Mouse (Mus musculus) kidney, adult 11 months (tissue): ENCODE results near the gene Rlim.
A peak's percentile ranks its signal among the peaks of the same experiment; 100 is the strongest.

ENCODE experiments used
- DNase-seq: peaks from one replicate; pipeline ENCODE4 v3.0.0; 2022

Gene Rlim

GRCm38 (mm10) chrX:103981169-103981689, at the start of gene Rlim:
Rlim (minus strand) TSS chrX:103981284.
- peak; percentile 95 for DNase-seq

GRCm38 (mm10) chrX:104017196-104017595, 36.1 kb upstream of the Rlim start:
- DNase-seq, result no peak

- DNase-seq, result no peak
Measured at GRCm38 (mm10) chrX:104015048-104015447, 34.0 kb upstream of the Rlim start.

GRCm38 (mm10) chrX:104013318-104013811, 32.3 kb upstream of the Rlim start:
- DNase-seq, result peak; percentile 17

- peak; percentile 59 for DNase-seq
Measured at GRCm38 (mm10) chrX:103994741-103995140, 13.7 kb upstream of the Rlim start.

- DNase-seq, result no peak
Measured at GRCm38 (mm10) chrX:103993864-103994263, 12.8 kb upstream of the Rlim start.

- DNase-seq, result peak; percentile 41
Measured at GRCm38 (mm10) chrX:103991702-103992101, 10.6 kb upstream of the Rlim start.

GRCm38 (mm10) chrX:103990392-103990791, 9.3 kb upstream of the Rlim start:
- no peak for DNase-seq

GRCm38 (mm10) chrX:103987215-103987964, 6.3 kb upstream of the Rlim start:
- no peak for DNase-seq

- DNase-seq, result no peak
Measured at GRCm38 (mm10) chrX:103986159-103986558, 5.1 kb upstream of the Rlim start.

GRCm38 (mm10) chrX:103984992-103985391, 3.9 kb upstream of the Rlim start:
- DNase-seq, result no peak

GRCm38 (mm10) chrX:103981806-103982205, 722 bp upstream of the Rlim start:
- no peak for DNase-seq

- peak; percentile 27 for DNase-seq
Measured at GRCm38 (mm10) chrX:103980590-103981168, 405 bp downstream of the Rlim start.

GRCm38 (mm10) chrX:103980036-103980435, 1.0 kb downstream of the Rlim start:
- DNase-seq, result peak; percentile 20

GRCm38 (mm10) chrX:103939701-103940100, 41.4 kb downstream of the Rlim start:
- DNase-seq, result no peak

- DNase-seq, result no peak
Measured at GRCm38 (mm10) chrX:103937333-103937732, 43.8 kb downstream of the Rlim start.

GRCm38 (mm10) chrX:103922436-103922835, 58.6 kb downstream of the Rlim start:
- DNase-seq, result no peak

GRCm38 (mm10) chrX:103918954-103919353, 62.1 kb downstream of the Rlim start:
- DNase-seq, result no peak

- DNase-seq, result peak; percentile 11
Measured at GRCm38 (mm10) chrX:103914790-103915189, 66.3 kb downstream of the Rlim start.
